ENCODE assay signal across 17 mouse cellular contexts in genomic region chr7:81841439-81841838, GRCm38 (mm10). TPM values are rescaled to one million over a fixed set of nuclear protein-coding genes. Genes with fewer than 3 reads are reported as not detected.
DNase-seq lines count a peak whose midpoint lies in the region; TF ChIP-seq lines count a peak whose summit lies in the region.
"Had no signal": no experiment of that assay in that cellular context is flagged by ENCODE, and none has a peak within 500 bp of the region (broad histone marks: within the 10 kb centered on the region; RNA-seq: fewer than 3 reads in every experiment).

No protein-coding gene starts in this region.

- intact Hi-C loops in gastrocnemius, postnatal 36 days (cut with DNase I) = no loop called here

- H3K36me3 ChIP-seq in myocyte (ENCODE audit: control insufficient read depth, insufficient read depth) = no peaks in the 10 kb centered on the region
- H3K36me3 ChIP-seq: G1E; hindbrain, embryonic 13.5 days; limb, embryonic 13.5 days had no signal

- H3K27ac ChIP-seq in cortical plate, adult 2 months (ENCODE audit: insufficient read depth, low read length) = peak overlapping the region; percentile 58
- H3K27ac ChIP-seq: hindbrain, embryonic 13.5 days; limb, embryonic 13.5 days had no signal

- peak; percentile 45 for DNase-seq in gastrocnemius, adult 18-20 months (ENCODE audit: low spot score)
- DNase-seq in gastrocnemius, postnatal 36 days = no peak
- peak; percentile 60 to 62 for DNase-seq in kidney, adult 8-10 months
- no peak for DNase-seq in kidney, postnatal 14 days
- no peak for DNase-seq in layer of hippocampus, adult 8-10 months (ENCODE audit: low spot score in 2 of 2)
- DNase-seq: cerebellum, adult 18-20 months; lung, adult 18-20 months; thymus, adult 18-20 months had no signal

- peaks cover 14% of the 10 kb centered on the region for H3K4me1 ChIP-seq in cortical plate, adult 2 months (ENCODE audit: control insufficient read depth, insufficient read depth, low read length)

- peak overlapping the region; percentile 42 for H3K4me2 ChIP-seq in myocyte (ENCODE audit: low read depth)
- H3K4me2 ChIP-seq: hindbrain, embryonic 13.5 days; limb, embryonic 13.5 days had no signal

- no peak for TF ChIP-seq CTCF in cortical plate, adult 2 months (IDR thresholded peaks at IDR 0.05; ENCODE audit: extremely low read depth, insufficient read depth, low read length)

- no peak for TF ChIP-seq POLR2A in cortical plate, adult 2 months (IDR thresholded peaks at IDR 0.05; ENCODE audit: extremely low read depth, insufficient read depth, low read length)
- TF ChIP-seq POLR2A in myocyte (IDR thresholded peaks at IDR 0.05; ENCODE audit: insufficient read length, low read depth) = no peak

- no peaks in the 10 kb centered on the region for H3K27me3 ChIP-seq in myocyte (ENCODE audit: control insufficient read depth, insufficient read depth, insufficient read length)
- H3K27me3 ChIP-seq: hindbrain, embryonic 13.5 days; limb, embryonic 13.5 days had no signal

- H3K4me3 ChIP-seq in cortical plate, adult 2 months (ENCODE audit: insufficient read depth, low read length) = no peak overlapping the region
- no peak overlapping the region for H3K4me3 ChIP-seq in myocyte
- H3K4me3 ChIP-seq: hindbrain, embryonic 13.5 days; limb, embryonic 13.5 days had no signal

- no peaks in the 10 kb centered on the region for H3K79me2 ChIP-seq in myocyte (ENCODE audit: control insufficient read depth, insufficient read depth)

- no peak overlapping the region for H3ac ChIP-seq in myocyte (ENCODE audit: control insufficient read depth, insufficient read length)

TF ChIP-seq in myocyte, 11 proteins besides CTCF, POLR2A, EP300 and RAD21:
- peak in 1 of 3 experiments; percentile 3 for TF ChIP-seq MYOG (IDR thresholded peaks at IDR 0.05; ENCODE audit: control insufficient read depth in 1 of 3, insufficient read depth in 1 of 3, insufficient read length in 2 of 3, low read depth in 2 of 3)
- no peak for TF ChIP-seq USF1 (IDR thresholded peaks at IDR 0.05; ENCODE audit: low read depth)
- TF ChIP-seq TCF3 (IDR thresholded peaks at IDR 0.05; ENCODE audit: insufficient read length, low read depth) = no peak

RNA-seq across cellular contexts. Expression of gene Btbd1, which starts 12.2 kb away (rescaled TPM):
- 100 to 1,000 TPM; 163 to 167 TPM for total RNA-seq in gastrocnemius, adult 18-20 months (2021)
- 100 to 1,000 TPM; 121 to 158 TPM for total RNA-seq in gastrocnemius, postnatal 36 days (2021)
- polyA plus RNA-seq in cortical plate, adult 2 months (2012; rRNA removed) = 99.6 and 99.9 TPM in 2 replicates
- 66.6 TPM for polyA plus RNA-seq in myocyte (2012; fragmentation: generic; extraction: Trizol)
- total RNA-seq in layer of hippocampus, adult 8-10 months (2022) = 100 to 1,000 TPM in 3 of 4 experiments, 10 to 100 TPM in 1; 97.8 to 114 (median 106) TPM

RNA-seq across cellular contexts. Expression of gene Gm10160, which starts 14.2 kb away (rescaled TPM):
- total RNA-seq in gastrocnemius, adult 18-20 months (2021) = not detected
- not detected for total RNA-seq in gastrocnemius, postnatal 36 days (2021)
- polyA plus RNA-seq in cortical plate, adult 2 months (2012; rRNA removed) = not detected in 2 replicates
- polyA plus RNA-seq in myocyte (2012; fragmentation: generic; extraction: Trizol) = not detected
- not detected for total RNA-seq in layer of hippocampus, adult 8-10 months (2022)
- total RNA-seq: G1E; midbrain, postnatal 0 days had no signal
- polyA plus RNA-seq: G1E; heart, embryonic 14.5 days; hindbrain, embryonic 13.5 days; intestine, embryonic 16.5 days; limb, embryonic 13.5 days; midbrain, postnatal 0 days; neural tube, embryonic 14.5 days had no signal

RNA-seq across cellular contexts. Expression of gene Tm6sf1, which starts 17.4 kb away (rescaled TPM):
- total RNA-seq in gastrocnemius, adult 18-20 months (2021) = 1 to 10 TPM; 6.1 to 7.8 TPM
- total RNA-seq in gastrocnemius, postnatal 36 days (2021) = 10 to 100 TPM; 10.8 to 13.5 TPM
- polyA plus RNA-seq in cortical plate, adult 2 months (2012; rRNA removed) = 37.1 and 43.4 TPM in 2 replicates
- polyA plus RNA-seq in myocyte (2012; fragmentation: generic; extraction: Trizol) = 11.4 TPM
- 10 to 100 TPM; 16.0 to 21.7 (median 16.8) TPM for total RNA-seq in layer of hippocampus, adult 8-10 months (2022)
- polyA plus RNA-seq: G1E had no signal

RNA-seq across cellular contexts. Expression of gene 3110040N11Rik, which starts 52.2 kb away (rescaled TPM):
- total RNA-seq in gastrocnemius, adult 18-20 months (2021) = 10 to 100 TPM; 21.9 to 23.7 TPM
- 10 to 100 TPM; 16.2 to 16.3 TPM for total RNA-seq in gastrocnemius, postnatal 36 days (2021)
- 30.9 and 35.0 TPM in 2 replicates for polyA plus RNA-seq in cortical plate, adult 2 months (2012; rRNA removed)
- 28.6 TPM for polyA plus RNA-seq in myocyte (2012; fragmentation: generic; extraction: Trizol)
- total RNA-seq in layer of hippocampus, adult 8-10 months (2022) = 10 to 100 TPM; 20.8 to 27.8 (median 25.9) TPM

Comparison
In these comparisons a context has a peak if more than half of its experiments do, and no peak if none do; other contexts are left out.
1. DNase-seq: peak in gastrocnemius, adult 18-20 months (single experiment) and kidney, adult 8-10 months (2 of 2); none in gastrocnemius, postnatal 36 days (0 of 2), kidney, postnatal 14 days (single experiment) and layer of hippocampus, adult 8-10 months (0 of 2).